Mouse (Mus musculus) stomach, embryonic 15.5 days (tissue): Measurements from ENCODE around the gene Gps2. TPM values are rescaled to one million over a fixed set of nuclear protein-coding genes. Genes with fewer than 3 reads are reported as not detected.
"Not testable (repeated sequence)": the region's sequence is repeated elsewhere in the genome, so short reads cannot be mapped to it uniquely, and the experiment has no call there.

Source experiments
- ATAC-seq: fragments of 200-750 bp; cut with Nextera tagmentation; 2 replicates; pipeline ENCODE4 v1.8.0; 2017; ENCODE audit warnings: low read depth, moderate number of reproducible peaks, moderate TSS enrichment; ENCODE audit not compliant: insufficient read depth, low FRiP score
- H3K27ac ChIP-seq: fragments of 300-500 bp; sonication (generic); 2 replicates; pipeline ENCODE4 v1.5.1; 2015; ENCODE audit warnings: mild to moderate bottlenecking, inconsistent platforms
- H3K27me3 ChIP-seq: fragments of 300-500 bp; sonication (generic); replicated peaks from 2 replicates; pipeline ENCODE4 v1.6.1; 2015; ENCODE audit warnings: inconsistent platforms
- H3K36me3 ChIP-seq: fragments of 300-500 bp; sonication (generic); 2 replicates; pipeline ENCODE4 v1.6.1; 2015; ENCODE audit warnings: inconsistent platforms
- H3K4me1 ChIP-seq: fragments of 300-500 bp; sonication (generic); 2 replicates; pipeline ENCODE4 v1.6.1; 2015; ENCODE audit warnings: inconsistent platforms
- H3K4me2 ChIP-seq: fragments of 300-500 bp; sonication (generic); 2 replicates; pipeline ENCODE4 v1.6.1; 2015; ENCODE audit warnings: mild to moderate bottlenecking, inconsistent platforms
- H3K4me3 ChIP-seq: fragments of 300-500 bp; sonication (generic); replicated peaks from 2 replicates; pipeline ENCODE4 v1.5.1; 2015; ENCODE audit warnings: inconsistent platforms
- H3K9ac ChIP-seq: fragments of 300-500 bp; sonication (generic); 2 replicates; pipeline ENCODE4 v1.6.1; 2015; ENCODE audit warnings: inconsistent platforms
- H3K9me3 ChIP-seq: fragments of 300-500 bp; sonication (generic); 2 replicates; pipeline ENCODE4 v1.6.1; 2016; ENCODE audit warnings: inconsistent platforms
- WGBS: fragments of 180-500 bp; shearing (Covaris S2); methylation state at CpG from one replicate; pipeline ENCODE4 v1.1.7; 2015; 5-methylcytosine and 5-hydroxymethylcytosine counted together
- polyA plus RNA-seq: library from polyadenylated mRNA; unstranded; fragments of >200 nt; fragmentation: Nextera tagmentation; extraction: Ambion mirVana; gene quantifications from 2 replicates; pipeline ENCODE4 v1.2.1, GENCODE M21; 2015

Gene Gps2
- polyA plus RNA-seq, 1 experiment from 2014 or later: 66.2 TPM

GRCm38 (mm10) chr11:69919661-69920265, 6.1 kb downstream of the Gps2 start:
- peaks cover 28% of the 10 kb centered on the region for H3K4me1 ChIP-seq
- peak overlapping the region; percentile 93 for H3K9ac ChIP-seq
- H3K27ac ChIP-seq: peak overlapping the region; percentile 97
- H3K36me3 ChIP-seq: peaks cover 32% of the 10 kb centered on the region
- H3K27me3 ChIP-seq: no peaks in the 10 kb centered on the region
- H3K4me2 ChIP-seq: peak overlapping the region; percentile 85
- peak overlapping the region; percentile 91 for H3K4me3 ChIP-seq
- WGBS: 1% methylated on average over 17 of the region's 17 CpGs
- no peaks in the 10 kb centered on the region for H3K9me3 ChIP-seq
- no peak for ATAC-seq

GRCm38 (mm10) chr11:69920266-69921031, 6.8 kb downstream of the Gps2 start:
- under 1% methylated on average over 56 of the region's 65 CpGs for WGBS
- Histone ChIP-seq H3K4me1 (peaks cover 22% of the 10 kb centered on the region), H3K4me2 (peak overlapping the region; percentile 85), H3K27me3 (no peaks in the 10 kb centered on the region), H3K4me3 (peak overlapping the region; percentile 91), H3K9ac (peak overlapping the region; percentile 93), H3K36me3 (peaks cover 28% of the 10 kb centered on the region), H3K27ac (peak overlapping the region; percentile 97), H3K9me3 (no peaks in the 10 kb centered on the region)
- ATAC-seq: no peak

- peak within 1 kb of the TSS; percentile 91 for H3K4me3 ChIP-seq
- peak within 1 kb of the TSS; percentile 93 for H3K9ac ChIP-seq
- peak within 1 kb of the TSS; percentile 99 for H3K27ac ChIP-seq
- peaks cover 19% of the 10 kb centered on the region for H3K36me3 ChIP-seq
- H3K4me2 ChIP-seq: peak within 1 kb of the TSS; percentile 85
- peaks cover 13% of the 10 kb centered on the region; the same call in 1 of the 2 replicates for H3K4me1 ChIP-seq
- ATAC-seq: peak; percentile 94
- under 1% methylated on average over 78 of the region's 78 CpGs for WGBS
- H3K27me3 ChIP-seq: no peaks in the 10 kb centered on the region
- no peaks in the 10 kb centered on the region for H3K9me3 ChIP-seq
Measured at GRCm38 (mm10) chr11:69921114-69922011, 7.7 kb downstream of the Gps2 start, which contains the start of gene Eif5a. Gene Eif5a, minus strand, starts transcription at chr11:69921958.

GRCm38 (mm10) chr11:69922012-69922756, 8.5 kb downstream of the Gps2 start:
- no peak for ATAC-seq
- Histone ChIP-seq H3K27me3 (no peaks in the 10 kb centered on the region), H3K36me3 (peaks cover 15% of the 10 kb centered on the region), H3K4me1 (peaks cover 13% of the 10 kb centered on the region; the same call in 1 of the 2 replicates), H3K27ac (peak overlapping the region; percentile 99), H3K4me3 (peak overlapping the region; percentile 91), H3K9me3 (no peaks in the 10 kb centered on the region), H3K9ac (peak overlapping the region; percentile 56; the same call in 1 of the 2 replicates), H3K4me2 (peak overlapping the region; percentile 65)
- WGBS: 2% methylated on average over 12 of the region's 12 CpGs

GRCm38 (mm10) chr11:69922796-69923195, 9.1 kb downstream of the Gps2 start:
- Histone ChIP-seq H3K4me3 (no peak overlapping the region), H3K4me1 (peaks cover 13% of the 10 kb centered on the region; the same call in 1 of the 2 replicates), H3K27me3 (no peaks in the 10 kb centered on the region), H3K36me3 (peaks cover 9% of the 10 kb centered on the region), H3K27ac (peak overlapping the region; percentile 99; the same call in 1 of the 2 replicates), H3K4me2 (peak overlapping the region; percentile 65; the same call in 1 of the 2 replicates), H3K9ac (no peak overlapping the region), H3K9me3 (no peaks in the 10 kb centered on the region)
- WGBS: 63% methylated on average over 3 of the region's 3 CpGs
- ATAC-seq: no peak

GRCm38 (mm10) chr11:69927501-69927900, 13.8 kb downstream of the Gps2 start:
- Histone ChIP-seq H3K36me3 (no peaks in the 10 kb centered on the region), H3K9ac (no peak overlapping the region), H3K27me3 (no peaks in the 10 kb centered on the region), H3K4me1 (0 out of 2 replicates have a peak, but pooled peaks cover 3% of the 10 kb centered on the region), H3K4me2 (no peak overlapping the region), H3K9me3 (no peaks in the 10 kb centered on the region), H3K27ac (no peak overlapping the region), H3K4me3 (no peak overlapping the region)
- ATAC-seq: no peak
- 95% methylated on average over 2 of the region's 2 CpGs for WGBS

GRCm38 (mm10) chr11:69929712-69930111, 16.0 kb downstream of the Gps2 start:
- Histone ChIP-seq H3K36me3 (no peaks in the 10 kb centered on the region), H3K4me1 (peaks cover 9% of the 10 kb centered on the region; the same call in 1 of the 2 replicates), H3K9me3 (no peaks in the 10 kb centered on the region), H3K27ac (no peak overlapping the region), H3K27me3 (no peaks in the 10 kb centered on the region), H3K9ac (no peak overlapping the region), H3K4me3 (no peak overlapping the region), H3K4me2 (no peak overlapping the region)
- 44% methylated on average over 4 of the region's 4 CpGs for WGBS
- ATAC-seq: no peak

GRCm38 (mm10) chr11:69930176-69930575, 16.5 kb downstream of the Gps2 start:
- not testable (repeated sequence) for H3K9me3 ChIP-seq, H3K4me2 ChIP-seq, H3K4me3 ChIP-seq, ATAC-seq, H3K27me3 ChIP-seq, H3K27ac ChIP-seq, H3K9ac ChIP-seq, H3K36me3 ChIP-seq
- peaks cover 12% of the 10 kb centered on the region for H3K4me1 ChIP-seq
- 81% methylated on average over 8 of the region's 8 CpGs for WGBS

- Histone ChIP-seq H3K9ac (no peak overlapping the region), H3K4me1 (peaks cover 20% of the 10 kb centered on the region), H3K4me2 (no peak overlapping the region), H3K27ac (no peak overlapping the region; the same call in 1 of the 2 replicates), H3K36me3 (no peaks in the 10 kb centered on the region), H3K4me3 (no peak overlapping the region), H3K27me3 (0 out of 2 replicates have a peak, but pooled peaks cover 3% of the 10 kb centered on the region), H3K9me3 (no peaks in the 10 kb centered on the region)
- no peak for ATAC-seq
- 55% methylated on average over 3 of the region's 3 CpGs for WGBS
Measured at GRCm38 (mm10) chr11:69930967-69931537, 17.4 kb downstream of the Gps2 start.

GRCm38 (mm10) chr11:69931769-69932168, 18.1 kb downstream of the Gps2 start:
- Histone ChIP-seq H3K9me3 (no peaks in the 10 kb centered on the region), H3K36me3 (no peaks in the 10 kb centered on the region), H3K4me2 (no peak overlapping the region), H3K4me1 (peaks cover 27% of the 10 kb centered on the region), H3K4me3 (no peak overlapping the region), H3K27ac (no peak overlapping the region), H3K27me3 (0 out of 2 replicates have a peak, but pooled peaks cover 3% of the 10 kb centered on the region), H3K9ac (no peak overlapping the region)
- no peak for ATAC-seq
- WGBS: 66% methylated on average over 8 of the region's 8 CpGs
